Comparison of ENCODE assay signal across 25 mouse cellular contexts in genomic region chrX:99159020-99159419, GRCm38 (mm10). TPM values are rescaled to one million over a fixed set of nuclear protein-coding genes. Genes with fewer than 3 reads are reported as not detected.
A peak's percentile ranks its signal among the peaks of the same experiment; 100 is the strongest.
DNase-seq lines count a peak whose midpoint lies in the region; ATAC-seq and TF ChIP-seq lines count a peak whose summit lies in the region.
"Had no signal": no experiment of that assay in that cellular context is flagged by ENCODE, and none has a peak within 500 bp of the region (broad histone marks: within the 10 kb centered on the region; RNA-seq: fewer than 3 reads in every experiment).

No protein-coding gene starts in this region.

- no peak for TF ChIP-seq CTCF in lung, postnatal 0 days (IDR thresholded peaks at IDR 0.05)

- no peak overlapping the region for H3K9ac ChIP-seq in heart, embryonic 16.5 days (ENCODE audit: low read length)
- no peak overlapping the region for H3K9ac ChIP-seq in liver, embryonic 15.5 days
- H3K9ac ChIP-seq in lung, postnatal 0 days (replicated peaks; ENCODE audit: low read depth): no peak overlapping the region
- H3K9ac ChIP-seq: embryonic facial prominence, embryonic 12.5 days; embryonic facial prominence, embryonic 15.5 days; forebrain, postnatal 0 days; hindbrain, embryonic 14.5 days had no signal

- no peak overlapping the region for H3K4me3 ChIP-seq in heart, embryonic 16.5 days (ENCODE audit: low read length)
- no peak overlapping the region for H3K4me3 ChIP-seq in liver, embryonic 15.5 days (replicated peaks)
- H3K4me3 ChIP-seq in lung, postnatal 0 days (ENCODE audit: low read depth, low read length): no peak overlapping the region
- H3K4me3 ChIP-seq: embryonic facial prominence, embryonic 12.5 days; embryonic facial prominence, embryonic 15.5 days; gastrocnemius, adult 2 months; heart, embryonic 10.5 days had no signal

- DNase-seq in heart, adult 9 months (ENCODE audit: low spot score in 2 of 2): no peak
- DNase-seq in liver: no peak
- DNase-seq in lung, postnatal 0 days (ENCODE audit: low spot score): peak; percentile 10
- no peak for DNase-seq in lung, postnatal 14 days
- DNase-seq: adrenal gland, adult 2 months; adrenal gland, postnatal 14 days; cerebellum, adult 11 months; cerebellum, adult 2 months; cerebellum, adult 9-11 months; cerebellum, postnatal 25 days; forebrain, postnatal 0 days; gastrocnemius, adult 2 months; gastrocnemius, postnatal 14 days; heart, adult 18-20 months; heart, postnatal 4 days had no signal

- H3K27me3 ChIP-seq in heart, embryonic 16.5 days (ENCODE audit: control insufficient read depth, insufficient read depth, low read length): peaks cover 10% of the 10 kb centered on the region; the same call in 1 of the 2 replicates
- peaks cover 15% of the 10 kb centered on the region; the same call in 1 of the 2 replicates for H3K27me3 ChIP-seq in liver, embryonic 15.5 days
- no peaks in the 10 kb centered on the region for H3K27me3 ChIP-seq in lung, postnatal 0 days (replicated peaks; ENCODE audit: insufficient read depth, low read length)

- peaks cover 6% of the 10 kb centered on the region; the same call in 1 of the 2 replicates for H3K4me1 ChIP-seq in heart, embryonic 16.5 days (ENCODE audit: control insufficient read depth, insufficient read depth, low read length)
- no peaks in the 10 kb centered on the region for H3K4me1 ChIP-seq in liver, embryonic 15.5 days (replicated peaks)
- H3K4me1 ChIP-seq in lung, postnatal 0 days (ENCODE audit: insufficient read depth, low read depth, low read length): no peaks in the 10 kb centered on the region
- H3K4me1 ChIP-seq: embryonic facial prominence, embryonic 15.5 days had no signal

- H3K9me3 ChIP-seq in heart, embryonic 16.5 days (replicated peaks; ENCODE audit: control insufficient read depth, low read length): no peaks in the 10 kb centered on the region
- no peaks in the 10 kb centered on the region for H3K9me3 ChIP-seq in liver, embryonic 15.5 days (replicated peaks)
- H3K9me3 ChIP-seq in lung, postnatal 0 days (ENCODE audit: low read length): no peaks in the 10 kb centered on the region
- H3K9me3 ChIP-seq: embryonic facial prominence, embryonic 12.5 days; embryonic facial prominence, embryonic 15.5 days; heart, embryonic 10.5 days had no signal

- no peaks in the 10 kb centered on the region for H3K36me3 ChIP-seq in heart, embryonic 16.5 days (ENCODE audit: control insufficient read depth, insufficient read depth)
- no peaks in the 10 kb centered on the region for H3K36me3 ChIP-seq in liver, embryonic 15.5 days (replicated peaks)
- H3K36me3 ChIP-seq in lung, postnatal 0 days (ENCODE audit: insufficient read depth, low read length): no peaks in the 10 kb centered on the region
- H3K36me3 ChIP-seq: embryonic facial prominence, embryonic 12.5 days; embryonic facial prominence, embryonic 15.5 days; heart, embryonic 10.5 days had no signal

- TF ChIP-seq EP300 in lung, postnatal 0 days (IDR thresholded peaks at IDR 0.05): no peak

- ATAC-seq in heart, embryonic 16.5 days (replicated peaks; ENCODE audit: extremely low read depth, insufficient read depth, low FRiP score): peak; percentile 53; the same call in 1 of the 2 replicates
- ATAC-seq in liver, embryonic 15.5 days (ENCODE audit: insufficient read depth): peak; percentile 25; the same call in 1 of the 2 replicates
- peak; percentile 60; the same call in 1 of the 2 replicates for ATAC-seq in lung, postnatal 0 days
- ATAC-seq: CD4-positive, CD25-positive, alpha-beta regulatory T cell, adult 4 months; forebrain, embryonic 14.5 days; forebrain, postnatal 0 days; hindbrain, postnatal 0 days; inflammation-experienced regulatory T-cells, adult 6 months had no signal

- H3K4me2 ChIP-seq in heart, embryonic 16.5 days (ENCODE audit: low read depth, low read length): no peak overlapping the region
- H3K4me2 ChIP-seq in liver, embryonic 15.5 days: no peak overlapping the region
- no peak overlapping the region for H3K4me2 ChIP-seq in lung, postnatal 0 days (replicated peaks; ENCODE audit: low read depth, low read length)
- H3K4me2 ChIP-seq: embryonic facial prominence, embryonic 12.5 days; embryonic facial prominence, embryonic 15.5 days; hindbrain, embryonic 14.5 days had no signal

- 50% methylated on average over 8 of the region's 8 CpGs for WGBS in heart, embryonic 16.5 days
- 67% methylated on average over 8 of the region's 8 CpGs for WGBS in liver, embryonic 15.5 days (ENCODE audit: insufficient replicate concordance)
- 64% methylated on average over 8 of the region's 8 CpGs for WGBS in lung, postnatal 0 days

- no peak overlapping the region for H3K27ac ChIP-seq in heart, embryonic 16.5 days (ENCODE audit: low read length)
- H3K27ac ChIP-seq in liver, embryonic 15.5 days (replicated peaks): no peak overlapping the region
- no peak overlapping the region for H3K27ac ChIP-seq in lung, postnatal 0 days (ENCODE audit: low read length)
- H3K27ac ChIP-seq: embryonic facial prominence, embryonic 12.5 days; embryonic facial prominence, embryonic 15.5 days; gastrocnemius, adult 2 months; heart, embryonic 10.5 days; hindbrain, embryonic 14.5 days; hindbrain, postnatal 0 days had no signal

RNA-seq across cellular contexts. Expression of gene Efnb1, which starts 23.1 kb away (rescaled TPM):
- polyA plus RNA-seq in heart, embryonic 16.5 days (2015; fragmentation: Nextera tagmentation; extraction: Ambion mirVana): 17.4 and 19.4 TPM in 2 replicates
- polyA plus RNA-seq in liver, embryonic 15.5 days (2015; fragmentation: Nextera tagmentation; extraction: Ambion mirVana): 5.1 and 5.7 TPM in 2 replicates
- polyA plus RNA-seq in lung, postnatal 0 days (2015; fragmentation: Nextera tagmentation; extraction: Ambion mirVana): 45.6 and 53.0 TPM in 2 replicates
